Mouse (Mus musculus) kidney, adult 8-10 months (tissue): ENCODE results near the gene Coa7.

Experiments
- DNase-seq, 2 experiments: peaks; one replicate each; pipeline ENCODE4 v3.0.0; 2022

Gene Coa7

GRCm38 (mm10) chr4:108387106-108387505, 59.2 kb downstream of the Coa7 start:
- DNase-seq, result no peak

GRCm38 (mm10) chr4:108387681-108388253, 59.8 kb downstream of the Coa7 start:
- peak; percentile 36 to 37 for DNase-seq

GRCm38 (mm10) chr4:108388741-108389140, 60.8 kb downstream of the Coa7 start:
- no peak for DNase-seq

GRCm38 (mm10) chr4:108391124-108391523, 63.2 kb downstream of the Coa7 start:
- no peak for DNase-seq
